Mouse (Mus musculus) heart, adult 2 months (tissue): ENCODE results near the gene Pik3r4. TPM values are rescaled to one million over a fixed set of nuclear protein-coding genes. Genes with fewer than 3 reads are reported as not detected.

Experiments
- DNase-seq, 2 experiments: peaks; one replicate each; pipeline ENCODE4 v3.0.0; 2021
- H3K27ac ChIP-seq: fragments of 200-600 bp; 2 replicates; pipeline ENCODE4 v1.8.1; 2022
- H3K27me3 ChIP-seq: fragments of 200-500 bp; 2 replicates; pipeline ENCODE4 v1.6.1; 2012; ENCODE audit warnings: mild to moderate bottlenecking, low read length, inconsistent platforms, mixed read lengths; ENCODE audit not compliant: control insufficient read depth, insufficient read depth
- H3K36me3 ChIP-seq: fragments of 200-500 bp; 2 replicates; pipeline ENCODE4 v1.6.1; 2012; ENCODE audit warnings: low read length, inconsistent platforms; ENCODE audit not compliant: control insufficient read depth, insufficient read depth
- H3K4me1 ChIP-seq: fragments of 200-500 bp; 2 replicates; pipeline ENCODE4 v1.6.1; 2011; ENCODE audit warnings: low read length; ENCODE audit not compliant: control insufficient read depth, insufficient read depth
- H3K4me3 ChIP-seq: fragments of 200-600 bp; 2 replicates; pipeline ENCODE4 v1.8.1; 2022
- H3K79me2 ChIP-seq: fragments of 200-500 bp; replicated peaks from 2 replicates; pipeline ENCODE4 v1.6.1; 2012; ENCODE audit warnings: mild to moderate bottlenecking, inconsistent platforms, low read length, moderate library complexity, mixed read lengths; ENCODE audit not compliant: control insufficient read depth, insufficient read depth
- H3K9ac ChIP-seq: fragments of 200-500 bp; 2 replicates; pipeline ENCODE4 v1.6.1; 2012; ENCODE audit warnings: low read depth, mild to moderate bottlenecking, control low read depth, inconsistent platforms, low read length, mixed read lengths
- CTCF ChIP-seq: fragments of 200-600 bp; IDR thresholded peaks from 2 replicates; pipeline ENCODE4 v1.8.1; 2022; ENCODE audit warnings: antibody characterized with exemption, mild to moderate bottlenecking, moderate library complexity
- EP300 ChIP-seq: fragments of 200-500 bp; IDR thresholded peaks from 2 replicates; pipeline ENCODE4 v1.6.1; 2011; ENCODE audit warnings: low read depth, low read length, control low read depth; ENCODE audit not compliant: insufficient read depth
- POLR2A ChIP-seq: fragments of 200-500 bp; IDR thresholded peaks from 2 replicates; pipeline ENCODE4 v1.6.1; 2011; ENCODE audit warnings: mild to moderate bottlenecking, low read depth, low read length, control low read depth; ENCODE audit not compliant: insufficient read depth
- WGBS: fragments of 180-500 bp; shearing (Covaris S2); methylation state at CpG from one replicate; pipeline ENCODE4 v1.1.7; 2018; 5-methylcytosine and 5-hydroxymethylcytosine counted together
- intact Hi-C: fragments of 180-260 bp; cut with DNase I; formaldehyde crosslinking; loops from one replicate; pipeline ENCODE4 v1.15.1; 2025
- polyA plus RNA-seq: library from polyadenylated mRNA; depleted of rRNA; stranded (reverse); fragments of >200 nt; gene quantifications from 2 replicates; pipeline ENCODE4 v1.2.3, GENCODE M21; 2012
- total RNA-seq, 2 experiments: library from RNA; stranded (reverse); gene quantifications; 2 replicates each; pipeline ENCODE4 v1.2.3; 2021

The Pik3r4 gene
- total and polyA plus RNA-seq, 3 experiments, result 11.9 to 19.8 (median 19.6) TPM

DNA sequence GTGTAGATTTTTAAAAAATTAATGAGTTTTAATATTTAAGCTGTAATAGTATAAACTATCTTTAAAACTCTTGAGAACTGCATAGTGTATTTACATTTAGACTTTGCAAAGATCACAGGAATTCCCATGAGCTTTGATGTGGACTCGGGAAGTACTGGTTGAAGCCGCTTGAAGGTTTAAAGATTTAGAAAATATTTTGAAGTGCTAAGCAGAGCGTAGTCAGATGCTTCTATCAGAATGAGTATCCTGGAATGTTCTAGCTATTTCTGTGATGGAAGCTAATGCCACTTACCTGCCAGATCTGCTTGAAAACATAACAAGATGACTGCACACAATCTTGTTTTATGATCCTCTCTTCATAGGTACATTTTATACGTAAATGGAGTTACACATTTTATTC, 28.1 kb downstream of the Pik3r4 start:
- Histone ChIP-seq H3K9ac (no peak overlapping the region), H3K27ac (no peak overlapping the region), H3K4me3 (no peak overlapping the region), H3K79me2 (no peaks in the 10 kb centered on the region), H3K4me1 (no peaks in the 10 kb centered on the region), H3K36me3 (no peaks in the 10 kb centered on the region), H3K27me3 (no peaks in the 10 kb centered on the region)
- WGBS, result 90% methylated on average over 4 of the region's 4 CpGs
- intact Hi-C loops, result no loop called here
- no peak for DNase-seq
- TF ChIP-seq EP300, result no peak
- TF ChIP-seq POLR2A, result no peak
- TF ChIP-seq CTCF, result no peak

DNA sequence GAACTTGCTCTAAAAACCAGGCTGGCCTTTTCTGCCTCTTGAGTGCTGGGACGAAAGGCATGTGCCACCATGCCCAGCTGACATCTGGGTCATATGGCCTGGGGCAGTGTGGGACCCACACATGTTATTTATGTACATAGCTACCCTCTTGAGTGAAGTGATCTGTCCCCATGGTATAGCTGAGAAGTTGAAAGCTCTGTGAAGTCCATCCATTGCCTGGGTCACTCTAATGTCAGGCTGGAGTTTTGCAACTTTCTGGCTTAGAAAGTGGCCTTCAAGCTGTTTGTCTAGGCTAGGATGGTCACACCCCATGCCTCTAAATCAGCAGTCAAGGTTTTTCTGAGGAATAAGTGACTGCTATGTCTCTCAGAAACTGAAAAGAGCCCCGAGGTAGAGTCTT, 29.3 kb downstream of the Pik3r4 start:
- Histone ChIP-seq H3K27ac (no peak overlapping the region), H3K36me3 (no peaks in the 10 kb centered on the region), H3K79me2 (no peaks in the 10 kb centered on the region), H3K4me3 (no peak overlapping the region), H3K4me1 (no peaks in the 10 kb centered on the region), H3K27me3 (no peaks in the 10 kb centered on the region), H3K9ac (no peak overlapping the region)
- no peak for TF ChIP-seq EP300
- DNase-seq, result no peak
- intact Hi-C loops, result no loop called here
- 92% methylated on average over 2 of the region's 2 CpGs for WGBS

- Histone ChIP-seq H3K9ac (no peak overlapping the region), H3K79me2 (no peaks in the 10 kb centered on the region), H3K4me3 (no peak overlapping the region), H3K27ac (no peak overlapping the region), H3K4me1 (no peaks in the 10 kb centered on the region), H3K36me3 (no peaks in the 10 kb centered on the region), H3K27me3 (no peaks in the 10 kb centered on the region)
- DNase-seq, result no peak
- intact Hi-C loops, result no loop called here
- TF ChIP-seq POLR2A, result no peak
- TF ChIP-seq EP300, result no peak
- TF ChIP-seq CTCF, result no peak
- 83% methylated on average over 11 of the region's 11 CpGs for WGBS
Observed at GRCm38 (mm10) chr9:105675941-105676340, 33.2 kb downstream of the Pik3r4 start.

- TF ChIP-seq EP300 (no peak), CTCF (no peak), POLR2A (no peak)
- peaks cover 5% of the 10 kb centered on the region for H3K36me3 ChIP-seq
- intact Hi-C loops, result no loop called here
- no peaks in the 10 kb centered on the region for H3K4me1 ChIP-seq
- no peak overlapping the region for H3K9ac ChIP-seq
- no peaks in the 10 kb centered on the region for H3K27me3 ChIP-seq
- no peak for DNase-seq
- 92% methylated on average over 7 of the region's 7 CpGs for WGBS
- H3K79me2 ChIP-seq, result no peaks in the 10 kb centered on the region
- no peak overlapping the region for H3K4me3 ChIP-seq
- no peak overlapping the region for H3K27ac ChIP-seq
Observed at GRCm38 (mm10) chr9:105681386-105681785, 38.6 kb downstream of the Pik3r4 start.

- peaks cover 5% of the 10 kb centered on the region for H3K36me3 ChIP-seq
- WGBS, result 62% methylated on average over 13 of the region's 13 CpGs
- H3K27me3 ChIP-seq, result no peaks in the 10 kb centered on the region
- H3K4me1 ChIP-seq, result no peaks in the 10 kb centered on the region
- no peak overlapping the region for H3K4me3 ChIP-seq
- intact Hi-C loops, result no loop called here
- H3K9ac ChIP-seq, result no peak overlapping the region
- H3K27ac ChIP-seq, result no peak overlapping the region
- DNase-seq, result no peak
- TF ChIP-seq CTCF, result no peak
- TF ChIP-seq POLR2A, result no peak
- no peak for TF ChIP-seq EP300
- H3K79me2 ChIP-seq, result no peaks in the 10 kb centered on the region
Observed at GRCm38 (mm10) chr9:105684549-105685165, 41.9 kb downstream of the Pik3r4 start.

DNA sequence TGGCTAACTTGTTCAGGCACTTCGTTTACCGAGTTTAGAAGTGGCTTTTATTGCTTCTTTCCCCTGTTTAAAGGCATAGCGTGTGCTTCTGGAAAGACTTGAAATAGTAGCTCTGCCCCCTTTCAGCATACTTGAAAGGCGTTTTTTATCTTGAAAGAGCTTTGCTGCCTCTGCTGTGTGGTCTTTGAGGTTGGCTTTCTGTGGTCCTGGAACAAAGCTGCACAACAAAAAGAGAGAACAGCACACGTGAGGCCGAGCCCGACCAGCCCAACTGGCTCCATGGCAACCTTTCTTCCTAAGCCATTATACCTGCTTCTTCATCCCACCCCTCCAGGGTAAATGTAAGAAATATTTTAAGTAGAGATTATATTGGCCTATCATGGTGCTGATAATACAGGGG, 46.7 kb downstream of the Pik3r4 start:
- Histone ChIP-seq H3K79me2 (no peaks in the 10 kb centered on the region), H3K27ac (no peak overlapping the region), H3K9ac (no peak overlapping the region), H3K4me3 (no peak overlapping the region), H3K4me1 (no peaks in the 10 kb centered on the region), H3K36me3 (peaks cover 5% of the 10 kb centered on the region), H3K27me3 (no peaks in the 10 kb centered on the region)
- no peak for TF ChIP-seq CTCF
- TF ChIP-seq EP300, result no peak
- no peak for TF ChIP-seq POLR2A
- 85% methylated on average over 7 of the region's 7 CpGs for WGBS
- no peak for DNase-seq
- intact Hi-C loops, result no loop called here
